Mouse (Mus musculus) stomach, postnatal 0 days (tissue): ENCODE data around the gene Cmtm5.

Source experiments
- CTCF ChIP-seq: IDR thresholded peaks from 2 replicates; pipeline ENCODE4 v1.5.1; 2016; ENCODE audit warnings: antibody characterized with exemption, low read depth, mild to moderate bottlenecking, moderate library complexity
- EP300 ChIP-seq: optimal IDR thresholded peaks from 2 replicates; pipeline ENCODE3; 2016; ENCODE audit warnings: antibody characterized with exemption

DNA sequence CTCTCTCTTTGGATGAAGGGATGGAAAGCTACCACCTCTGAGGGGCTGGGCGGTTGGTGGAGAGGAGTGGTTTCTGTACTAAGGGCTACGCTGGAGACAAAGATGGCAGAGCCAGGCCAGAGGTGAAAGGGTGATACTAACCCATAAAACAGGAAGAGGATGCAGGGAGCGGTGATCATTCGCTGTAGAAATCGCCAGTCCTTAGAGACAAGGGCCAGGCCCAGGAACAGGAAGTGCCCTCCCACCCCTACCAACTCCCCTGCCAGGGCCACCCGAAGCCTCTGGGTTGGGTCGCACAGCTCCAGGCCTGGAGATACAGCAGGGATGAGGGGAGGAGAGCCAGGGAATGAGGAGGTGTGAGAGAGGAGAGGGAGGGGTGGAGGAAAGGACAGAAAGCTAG is 27.4 kb upstream of the Cmtm5 start:
- TF ChIP-seq CTCF, result no peak
- TF ChIP-seq EP300, result no peak
